Mouse (Mus musculus) spleen, postnatal 36 days (tissue): ENCODE measurements around the gene Best2.

Source experiments
- DNase-seq, 2 experiments: peaks; one replicate each; pipeline ENCODE4 v3.0.0; 2022; ENCODE audit warnings: low spot score in 2 of 2, mixed read lengths in 1 of 2

Best2 gene

GRCm38 (mm10) chr8:85014431-85014830, at the start of gene Best2:
TSS of gene Best2 (minus strand) at chr8:85014531.
- DNase-seq = no peak

GRCm38 (mm10) chr8:85062603-85063002, 48.3 kb upstream of the Best2 start:
- no peak for DNase-seq

GRCm38 (mm10) chr8:85059879-85060616, 45.7 kb upstream of the Best2 start, which contains the start of gene Fbxw9:
TSS of gene Fbxw9 (plus strand) at chr8:85060055.
- DNase-seq = peak; percentile 83 to 87

- DNase-seq = no peak
Measured at GRCm38 (mm10) chr8:85057367-85057766, 43.0 kb upstream of the Best2 start.

GRCm38 (mm10) chr8:85043619-85044018, 29.3 kb upstream of the Best2 start:
- DNase-seq = no peak

- DNase-seq = peak; percentile 54 to 59
Measured at GRCm38 (mm10) chr8:85037681-85038531, 23.6 kb upstream of the Best2 start.

GRCm38 (mm10) chr8:85037366-85037680, 23.0 kb upstream of the Best2 start:
- no peak for DNase-seq

GRCm38 (mm10) chr8:85036718-85037365, 22.5 kb upstream of the Best2 start, which contains the start of gene Tnpo2:
TSS of gene Tnpo2 (plus strand) at chr8:85036915.
- peak; percentile 92 to 94 for DNase-seq

- DNase-seq = no peak
Measured at GRCm38 (mm10) chr8:85036381-85036717, 22.0 kb upstream of the Best2 start.

- peak in 1 of 2 experiments; percentile 31 for DNase-seq
Measured at GRCm38 (mm10) chr8:85035728-85036310, 21.5 kb upstream of the Best2 start.

- no peak for DNase-seq
Measured at GRCm38 (mm10) chr8:85035165-85035727, 20.9 kb upstream of the Best2 start.

GRCm38 (mm10) chr8:85034764-85035163, 20.4 kb upstream of the Best2 start:
- peak; percentile 82 to 89 for DNase-seq

GRCm38 (mm10) chr8:85033867-85034266, 19.5 kb upstream of the Best2 start:
- no peak for DNase-seq

- no peak for DNase-seq
Measured at GRCm38 (mm10) chr8:85032622-85033311, 18.4 kb upstream of the Best2 start.

- DNase-seq = no peak
Measured at GRCm38 (mm10) chr8:85029271-85029670, 14.9 kb upstream of the Best2 start.

- DNase-seq = no peak
Measured at GRCm38 (mm10) chr8:85027922-85028321, 13.6 kb upstream of the Best2 start.

- peak in 1 of 2 experiments; percentile 48 for DNase-seq
Measured at GRCm38 (mm10) chr8:85027516-85027855, 13.2 kb upstream of the Best2 start.

GRCm38 (mm10) chr8:85026670-85027515, 12.6 kb upstream of the Best2 start, which contains the start of gene Trir:
TSS of gene Trir (plus strand) at chr8:85026823.
- peak; percentile 97 to 98 for DNase-seq

GRCm38 (mm10) chr8:85025098-85025932, 11.0 kb upstream of the Best2 start, which contains the start of gene Asna1:
TSS of gene Asna1 (minus strand) at chr8:85025281.
- DNase-seq = peak; percentile 84 to 89
